Mouse (Mus musculus) liver, postnatal 0 days (tissue): ENCODE data around the gene Txnl4b.

ENCODE experiments used
- CTCF ChIP-seq: sonication (generic); IDR thresholded peaks from 2 replicates; pipeline ENCODE4 v1.5.1; 2016; ENCODE audit warnings: antibody characterized with exemption, low read depth
- EP300 ChIP-seq: IDR thresholded peaks from 2 replicates; pipeline ENCODE4 v1.6.1; 2016; ENCODE audit warnings: antibody characterized with exemption, low read depth, mild to moderate bottlenecking

GRCm38 (mm10) chr8:109593117-109593788, 27.6 kb downstream of the Txnl4b start:
- TF ChIP-seq CTCF (peak; percentile 76), EP300 (no peak)
